Mouse (Mus musculus): ENCODE data around the gene Fam184b.

Gene Fam184b

GRCm38 (mm10) chr5:45513511-45513910, 125.9 kb downstream of the Fam184b start:
- DNase-seq, result no peak

DNA sequence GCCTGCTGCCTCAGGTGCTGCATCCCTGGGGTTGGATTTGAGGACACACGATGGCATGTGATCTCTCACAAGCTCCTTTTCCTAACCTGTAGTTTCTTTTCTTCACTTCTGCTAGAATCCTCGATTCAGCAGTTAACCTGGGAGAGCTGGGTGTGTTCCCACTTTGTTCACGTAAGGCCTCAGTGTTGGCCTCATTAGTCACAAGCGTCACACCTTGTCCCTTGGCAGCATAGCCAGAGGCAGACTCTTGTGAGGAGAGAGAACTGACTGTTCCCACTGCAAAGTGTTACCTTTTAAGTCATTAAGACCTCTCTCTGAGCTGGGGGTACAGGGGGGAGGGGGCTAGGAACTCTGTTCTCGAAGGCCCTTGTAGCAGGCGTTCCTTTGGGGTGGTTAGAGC, 126.5 kb downstream of the Fam184b start:
- DNase-seq, result no peak

DNA sequence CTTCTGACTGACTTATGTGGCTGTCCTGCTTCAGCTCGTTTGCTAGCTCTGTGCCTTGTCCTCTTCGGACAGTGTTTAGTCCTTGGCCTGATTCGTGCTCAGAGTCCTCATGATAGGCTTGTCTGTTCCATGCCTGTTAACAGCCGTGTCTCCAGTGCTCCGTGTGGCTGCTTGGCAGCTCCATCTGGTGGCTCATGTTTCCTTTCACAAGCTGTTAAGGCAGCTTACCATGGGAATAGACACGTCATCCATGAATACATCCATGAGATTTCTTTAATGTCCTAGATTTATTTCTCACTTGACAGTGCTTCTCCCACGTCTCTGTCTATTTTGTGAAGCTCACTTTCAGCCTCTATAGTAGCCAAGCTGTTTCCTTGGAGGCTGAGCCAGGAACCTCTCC, 129.3 kb downstream of the Fam184b start:
- DNase-seq, result no peak

DNA sequence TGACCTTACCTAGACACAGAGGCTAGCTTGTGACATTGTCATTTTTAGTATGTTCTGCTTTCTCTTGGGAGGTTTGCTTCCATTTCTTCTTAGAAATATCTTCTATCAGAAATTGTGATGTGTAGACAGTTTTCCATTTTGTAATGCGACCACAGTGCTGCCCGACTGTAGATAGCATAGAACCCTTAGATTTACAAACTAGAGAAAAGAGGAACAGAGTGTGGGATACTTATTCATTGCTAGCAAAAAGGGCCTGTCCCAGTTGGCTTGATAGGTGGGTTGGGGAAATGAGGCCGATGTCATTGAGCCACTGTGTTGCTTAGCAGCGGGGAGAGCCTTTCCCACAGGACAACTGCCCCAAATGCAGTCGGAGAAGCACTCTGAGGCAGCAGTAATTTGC, 141.8 kb downstream of the Fam184b start:
- DNase-seq, result no peak

DNA sequence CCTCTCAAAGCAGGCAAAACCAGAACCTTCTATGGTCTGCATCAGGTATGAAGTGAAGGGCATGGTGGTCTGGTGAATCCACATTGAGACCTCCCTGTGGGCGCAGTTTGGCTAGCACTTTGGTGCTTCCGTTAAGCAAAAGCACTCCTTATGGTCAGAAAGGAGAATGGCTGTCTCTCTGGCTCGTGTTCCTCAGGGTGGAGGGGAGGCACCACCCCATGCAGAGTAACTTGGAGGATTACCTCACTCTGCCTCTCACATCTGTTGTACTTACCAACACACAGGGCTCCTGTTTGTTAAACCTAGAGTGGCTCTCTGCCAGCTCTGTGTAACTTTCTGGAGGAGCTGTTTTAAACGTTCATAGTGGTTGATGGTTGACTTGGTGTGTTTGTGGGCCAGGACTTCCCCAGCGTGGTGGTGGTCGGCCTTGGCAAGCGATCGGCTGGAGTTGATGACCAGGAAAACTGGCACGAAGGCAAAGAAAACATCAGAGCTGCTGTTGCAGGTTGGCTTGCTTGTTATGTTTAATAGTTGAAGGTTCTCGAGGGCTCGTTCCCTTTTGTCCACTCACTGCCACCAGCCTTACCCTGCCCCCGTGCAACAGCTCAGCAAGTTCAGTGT, 142.4 kb downstream of the Fam184b start:
- DNase-seq, result no peak

GRCm38 (mm10) chr5:45496479-45496878, 142.9 kb downstream of the Fam184b start:
- DNase-seq, result no peak

- DNase-seq, result no peak
Measured at GRCm38 (mm10) chr5:45496042-45496441, 143.4 kb downstream of the Fam184b start.

GRCm38 (mm10) chr5:45495429-45495975, 143.9 kb downstream of the Fam184b start:
- DNase-seq, result no peak

DNA sequence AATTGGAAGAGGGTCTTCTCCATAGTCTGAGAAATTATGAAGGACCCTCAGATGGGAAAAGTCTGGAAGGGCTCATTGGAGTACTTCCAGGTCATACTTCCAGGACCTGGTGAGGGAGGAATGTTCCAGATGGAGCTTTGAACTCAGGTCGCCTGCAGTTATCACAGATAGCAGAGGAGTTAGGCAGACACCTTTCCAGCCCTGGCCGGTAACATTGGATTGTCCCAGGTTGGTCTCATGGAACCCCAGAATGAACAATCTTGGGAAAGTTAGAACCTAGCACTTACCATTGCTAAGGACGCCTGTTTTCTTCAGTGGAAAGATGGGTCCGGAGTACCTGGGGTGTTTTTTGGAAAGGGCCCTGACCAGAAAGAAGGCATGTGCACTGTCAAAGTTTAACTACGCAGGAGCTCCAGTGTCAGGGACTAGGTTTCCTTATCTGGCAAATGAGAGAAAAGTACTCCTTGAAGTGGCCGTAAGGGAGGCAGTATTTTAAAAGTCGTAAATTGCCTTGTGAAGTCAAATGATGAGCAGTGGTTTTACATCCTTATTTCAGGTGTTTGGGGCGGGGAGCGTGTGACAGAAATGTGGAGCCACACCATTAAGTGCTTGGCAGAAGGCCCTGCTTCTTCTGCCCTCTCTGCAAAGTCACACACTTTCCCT, 145.2 kb downstream of the Fam184b start:
- DNase-seq, result no peak

- peak; percentile 98 for DNase-seq
Measured at GRCm38 (mm10) chr5:45493191-45494092, 146.0 kb downstream of the Fam184b start, which contains the start of gene Lap3. Gene Lap3, plus strand, starts transcription at chr5:45493374.

GRCm38 (mm10) chr5:45491776-45492175, 147.6 kb downstream of the Fam184b start:
- DNase-seq, result no peak

DNA sequence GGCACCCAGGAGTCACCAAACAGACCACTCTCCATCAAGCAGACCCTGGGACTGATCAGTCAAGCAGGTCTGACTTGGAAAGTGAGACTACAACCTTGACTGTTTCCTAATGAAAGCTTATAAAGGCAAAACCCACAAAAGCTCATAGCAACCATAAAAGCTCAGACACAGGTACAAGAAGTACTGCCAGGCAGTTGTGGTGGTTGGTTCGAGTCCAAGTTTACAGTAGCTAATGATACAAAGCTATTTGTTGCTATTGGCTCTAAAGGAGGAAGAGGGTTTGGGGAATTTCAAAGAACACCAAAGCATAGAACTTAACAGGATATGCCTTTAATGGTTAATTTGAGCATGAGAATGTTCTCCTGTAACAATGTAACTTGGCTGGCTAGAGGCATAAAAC, 155.8 kb downstream of the Fam184b start:
- no peak for DNase-seq

GRCm38 (mm10) chr5:45482607-45483006, 156.8 kb downstream of the Fam184b start:
- no peak for DNase-seq

DNA sequence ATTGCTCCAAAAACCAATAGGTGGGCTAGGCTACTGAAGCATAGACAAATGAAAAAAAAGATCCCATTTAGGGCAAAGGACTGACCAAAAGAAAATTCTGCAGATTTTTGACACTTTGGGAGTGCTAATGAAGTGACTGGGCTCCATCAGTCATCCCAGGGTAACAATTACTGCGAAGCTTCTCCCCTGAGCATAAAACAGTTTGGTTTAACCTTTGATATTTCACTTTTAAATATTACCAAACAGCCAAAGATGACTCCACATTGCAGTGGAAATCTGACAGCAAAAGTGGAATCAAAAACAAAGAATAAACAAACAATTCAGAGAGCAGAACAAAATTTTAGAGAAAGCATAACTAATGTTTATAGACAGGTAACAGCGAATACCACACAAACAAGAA, 158.3 kb downstream of the Fam184b start:
- DNase-seq, result no peak

DNA sequence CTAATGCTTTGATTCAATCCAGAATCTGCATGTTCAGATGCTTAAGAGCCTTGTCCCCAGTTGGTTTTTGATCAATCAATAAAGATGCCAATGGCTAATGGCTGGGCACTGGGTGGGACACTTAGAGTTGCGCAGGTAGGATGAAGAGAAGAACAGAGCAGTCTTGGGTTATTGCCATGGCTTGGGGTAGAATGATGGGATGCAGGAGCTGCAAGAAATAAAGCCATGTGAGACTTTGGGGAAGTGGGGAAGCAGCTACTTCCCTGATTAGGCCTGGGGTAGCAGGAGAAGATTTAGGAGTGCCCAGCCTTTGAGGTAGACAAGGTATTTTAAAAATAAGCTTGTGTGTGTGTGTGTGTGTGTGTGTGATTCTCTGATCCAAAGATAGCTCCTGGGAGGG, 159.3 kb downstream of the Fam184b start:
- DNase-seq, result no peak
